Mouse (Mus musculus): Measurements from ENCODE around the gene Gria2.

Gria2 gene

DNA sequence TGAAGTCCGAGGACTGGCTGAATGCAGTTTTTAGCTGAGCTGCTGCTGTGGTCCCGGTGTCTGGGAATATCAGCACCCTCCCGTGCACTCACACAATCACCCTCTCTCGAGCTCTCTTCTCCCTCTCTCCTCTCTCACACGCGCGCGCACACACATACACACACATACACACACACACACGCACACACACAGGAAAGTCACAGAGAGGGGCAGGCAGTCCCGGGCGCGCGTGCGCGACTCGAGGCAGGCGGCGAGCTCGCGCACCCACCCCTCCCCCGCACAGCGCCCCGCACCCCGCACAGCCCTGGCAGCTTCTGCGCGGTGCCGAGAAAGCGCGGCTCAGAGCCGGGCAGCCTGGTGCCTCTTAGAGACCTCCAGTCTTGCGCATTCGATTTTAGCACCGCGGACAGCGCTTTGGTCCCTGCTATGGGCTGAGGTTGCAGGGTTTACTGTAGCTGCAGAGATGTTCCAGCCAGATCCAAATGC, at the start of gene Gria2:
Gene Gria2 (minus strand): TSS at position 240 of the 486 bp plus-strand sequence.
- in situ Hi-C loops (cut with MboI, MseI) = loop anchor here (10.0 kb wide), 1 partner anchor 218 kb away; no protein-coding TSS in a partner anchor

- in situ Hi-C loops (cut with MboI, MseI) = no loop called here
Measured at GRCm38 (mm10) chr3:80850947-80851346, 48.3 kb upstream of the Gria2 start.

- in situ Hi-C loops (cut with MboI, MseI) = no loop called here
Measured at GRCm38 (mm10) chr3:80845634-80846033, 43.0 kb upstream of the Gria2 start.

DNA sequence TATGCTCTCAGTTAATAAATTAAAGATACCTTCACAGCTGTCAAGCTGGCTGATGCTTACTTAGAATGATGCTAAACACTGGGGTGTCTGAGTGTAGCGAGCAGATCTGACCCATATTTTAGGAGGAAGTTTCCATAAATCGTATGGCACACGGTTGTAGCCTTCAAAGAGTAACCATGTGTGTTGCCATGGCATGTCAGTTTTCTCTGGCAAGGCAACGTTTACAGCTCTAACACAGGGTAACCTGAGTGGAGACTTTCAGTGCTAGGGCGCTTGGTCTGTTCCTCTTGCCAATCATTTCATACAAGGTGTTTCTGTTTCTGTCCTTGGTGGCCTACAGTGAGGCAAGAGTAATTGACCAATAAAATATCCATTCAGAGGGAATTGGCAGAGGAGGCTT, 37.2 kb upstream of the Gria2 start:
- in situ Hi-C loops (cut with MboI, MseI) = no loop called here

DNA sequence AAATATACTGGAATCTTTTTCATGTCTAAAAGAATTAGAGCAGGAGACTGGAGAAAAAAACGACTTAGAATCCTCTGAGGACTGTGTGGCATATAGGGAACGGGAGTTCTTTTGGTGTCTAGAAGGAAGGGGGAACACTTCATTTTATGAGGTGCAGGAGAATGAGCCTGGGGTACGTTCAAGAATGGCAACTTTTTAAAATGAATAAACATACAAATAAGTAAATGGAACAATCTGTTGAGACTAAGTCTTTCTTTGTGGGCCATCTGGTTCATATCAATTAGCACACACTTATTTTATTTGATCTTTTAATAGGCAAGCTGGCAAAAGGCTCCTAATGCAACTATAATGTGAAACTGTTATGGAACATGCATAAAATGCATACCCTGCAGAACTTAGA, 34.9 kb upstream of the Gria2 start:
- in situ Hi-C loops (cut with MboI, MseI) = no loop called here

GRCm38 (mm10) chr3:80823975-80824374, 21.3 kb upstream of the Gria2 start:
- in situ Hi-C loops (cut with MboI, MseI) = no loop called here

DNA sequence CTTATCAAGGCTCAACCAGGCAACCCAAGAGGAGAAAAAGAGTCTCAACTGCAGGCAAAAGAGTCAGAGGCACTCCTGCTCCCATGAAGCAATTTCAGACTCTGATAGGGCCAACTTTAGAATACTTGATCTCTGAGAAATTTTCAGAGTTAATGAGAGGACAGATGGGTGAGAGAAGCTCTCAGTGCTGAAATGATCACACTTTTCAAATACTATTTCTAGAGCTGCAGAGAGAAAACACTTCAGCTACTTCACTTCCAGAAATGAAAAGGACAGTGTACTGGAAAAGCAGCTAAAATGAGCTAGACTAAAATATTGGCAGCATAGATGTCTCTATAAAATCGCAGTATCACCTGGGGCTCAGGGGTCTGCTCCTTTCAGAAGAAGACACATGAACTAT, 16.0 kb upstream of the Gria2 start:
- in situ Hi-C loops (cut with MboI, MseI) = no loop called here

GRCm38 (mm10) chr3:80813734-80814133, 11.1 kb upstream of the Gria2 start:
- in situ Hi-C loops (cut with MboI, MseI) = no loop called here

DNA sequence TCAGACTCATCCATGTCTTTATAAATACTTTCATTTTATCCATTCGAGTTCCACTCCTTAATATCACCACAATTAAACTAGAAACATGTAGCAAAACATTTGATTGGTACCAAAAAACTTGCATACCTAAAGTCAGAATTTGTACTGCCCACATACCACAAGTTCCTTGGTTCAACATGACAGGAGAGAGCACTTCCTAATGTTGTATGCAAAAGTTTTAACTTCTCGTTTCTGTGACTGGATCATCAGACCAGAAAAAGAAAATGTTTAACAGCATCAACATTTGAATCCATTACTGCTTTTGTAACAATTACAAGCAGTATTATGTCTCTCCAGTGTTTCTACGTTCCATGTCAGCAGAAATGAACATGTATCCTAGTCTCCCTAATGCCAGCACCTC, 9.6 kb upstream of the Gria2 start:
- in situ Hi-C loops (cut with MboI, MseI) = no loop called here

- in situ Hi-C loops (cut with MboI, MseI) = loop anchor here (10.0 kb wide), 1 partner anchor 221 kb away; no protein-coding TSS in a partner anchor
Measured at GRCm38 (mm10) chr3:80805327-80805726, 2.7 kb upstream of the Gria2 start.

GRCm38 (mm10) chr3:80803811-80804210, 1.2 kb upstream of the Gria2 start:
- in situ Hi-C loops (cut with MboI, MseI) = loop anchor here (10.0 kb wide), 1 partner anchor 219 kb away; no protein-coding TSS in a partner anchor

GRCm38 (mm10) chr3:80803211-80803610, 576 bp upstream of the Gria2 start:
- in situ Hi-C loops (cut with MboI, MseI) = loop anchor here (10.0 kb wide), 1 partner anchor 218 kb away; no protein-coding TSS in a partner anchor

DNA sequence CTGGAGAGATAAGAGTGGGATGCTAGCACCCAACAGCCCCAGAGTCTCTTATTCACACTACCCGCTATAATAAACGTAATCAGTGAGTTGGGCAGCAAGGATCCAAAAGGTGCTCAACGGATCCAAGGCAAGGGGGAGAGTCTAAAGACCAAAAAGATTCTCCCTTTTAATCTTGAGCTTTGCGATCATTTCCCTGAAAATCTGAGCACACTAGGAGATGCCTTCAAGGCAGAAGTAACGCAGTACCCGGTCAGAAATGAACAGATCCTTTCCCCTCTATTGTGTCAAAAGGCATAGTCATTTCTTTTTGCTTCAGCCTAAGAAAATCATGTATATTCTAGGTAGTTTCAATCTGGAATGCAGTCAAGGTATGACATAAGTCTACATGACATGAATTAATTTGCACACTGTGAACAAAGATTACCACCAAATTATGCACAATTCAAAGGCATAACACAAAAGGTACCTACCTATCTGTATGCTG, 766 bp downstream of the Gria2 start:
- in situ Hi-C loops (cut with MboI, MseI) = loop anchor here (10.0 kb wide), 1 partner anchor 217 kb away; no protein-coding TSS in a partner anchor

GRCm38 (mm10) chr3:80800995-80801826, 1.4 kb downstream of the Gria2 start:
- in situ Hi-C loops (cut with MboI, MseI) = loop anchor here (10.0 kb wide), 1 partner anchor 216 kb away; no protein-coding TSS in a partner anchor

GRCm38 (mm10) chr3:80800299-80800994, 2.2 kb downstream of the Gria2 start:
- in situ Hi-C loops (cut with MboI, MseI) = loop anchor here (10.0 kb wide), 1 partner anchor 216 kb away; no protein-coding TSS in a partner anchor

- in situ Hi-C loops (cut with MboI, MseI) = no loop called here
Measured at GRCm38 (mm10) chr3:80797935-80798334, 4.7 kb downstream of the Gria2 start.

- in situ Hi-C loops (cut with MboI, MseI) = no loop called here
Measured at GRCm38 (mm10) chr3:80796764-80797163, 5.9 kb downstream of the Gria2 start.

DNA sequence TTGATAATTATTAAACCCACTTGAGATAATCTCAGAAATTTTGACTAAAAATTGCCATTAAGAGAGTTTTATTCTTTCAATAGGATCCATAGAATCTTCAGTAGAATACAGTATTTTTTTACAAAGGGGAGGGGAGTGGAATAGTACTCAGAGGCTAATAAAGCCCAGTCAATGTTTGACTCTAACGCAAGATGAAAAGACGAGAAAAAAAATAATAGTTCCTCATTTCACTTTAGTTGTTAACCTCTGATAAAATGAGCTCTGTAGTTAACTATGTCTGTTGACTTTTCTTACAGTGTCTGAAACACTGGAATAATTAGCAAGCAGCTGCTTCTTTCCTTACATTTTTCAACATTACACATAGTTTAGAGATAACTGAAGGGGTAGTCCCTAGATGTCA, 7.4 kb downstream of the Gria2 start:
- in situ Hi-C loops (cut with MboI, MseI) = no loop called here

DNA sequence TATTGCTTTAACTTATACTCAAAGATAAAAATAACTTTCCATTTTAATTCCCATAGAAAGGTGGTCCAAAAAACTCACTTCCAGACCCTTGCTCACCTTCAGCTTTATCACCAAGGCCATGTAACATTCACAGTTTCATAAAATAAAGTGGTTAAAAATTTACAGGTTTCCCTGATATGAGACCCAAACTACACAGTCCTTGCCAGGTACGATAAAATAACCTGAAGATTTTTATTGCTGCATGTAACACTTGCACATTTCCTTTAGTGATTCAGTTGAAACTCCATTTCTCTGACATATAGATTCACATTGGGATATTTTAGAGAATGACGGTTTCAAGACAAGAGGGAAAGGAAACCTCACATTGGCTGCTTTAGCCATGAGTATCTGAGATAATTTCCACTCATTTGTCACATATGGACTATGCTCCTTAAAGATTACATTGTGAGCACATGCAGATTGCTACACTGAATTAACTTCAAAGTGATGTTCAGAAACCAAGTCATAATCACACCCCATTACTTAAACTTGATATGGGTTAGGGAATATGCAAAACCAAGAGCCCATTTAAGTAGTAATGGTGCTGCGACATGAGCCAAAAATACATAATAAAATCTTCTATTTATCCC, 15.4 kb downstream of the Gria2 start:
- in situ Hi-C loops (cut with MboI, MseI) = no loop called here

GRCm38 (mm10) chr3:80781144-80781530, 21.5 kb downstream of the Gria2 start:
- in situ Hi-C loops (cut with MboI, MseI) = no loop called here

- in situ Hi-C loops (cut with MboI, MseI) = no loop called here
Measured at GRCm38 (mm10) chr3:80780383-80781143, 22.1 kb downstream of the Gria2 start.
